Mouse (Mus musculus): ENCODE data around the gene Kctd6.

The Kctd6 gene

DNA sequence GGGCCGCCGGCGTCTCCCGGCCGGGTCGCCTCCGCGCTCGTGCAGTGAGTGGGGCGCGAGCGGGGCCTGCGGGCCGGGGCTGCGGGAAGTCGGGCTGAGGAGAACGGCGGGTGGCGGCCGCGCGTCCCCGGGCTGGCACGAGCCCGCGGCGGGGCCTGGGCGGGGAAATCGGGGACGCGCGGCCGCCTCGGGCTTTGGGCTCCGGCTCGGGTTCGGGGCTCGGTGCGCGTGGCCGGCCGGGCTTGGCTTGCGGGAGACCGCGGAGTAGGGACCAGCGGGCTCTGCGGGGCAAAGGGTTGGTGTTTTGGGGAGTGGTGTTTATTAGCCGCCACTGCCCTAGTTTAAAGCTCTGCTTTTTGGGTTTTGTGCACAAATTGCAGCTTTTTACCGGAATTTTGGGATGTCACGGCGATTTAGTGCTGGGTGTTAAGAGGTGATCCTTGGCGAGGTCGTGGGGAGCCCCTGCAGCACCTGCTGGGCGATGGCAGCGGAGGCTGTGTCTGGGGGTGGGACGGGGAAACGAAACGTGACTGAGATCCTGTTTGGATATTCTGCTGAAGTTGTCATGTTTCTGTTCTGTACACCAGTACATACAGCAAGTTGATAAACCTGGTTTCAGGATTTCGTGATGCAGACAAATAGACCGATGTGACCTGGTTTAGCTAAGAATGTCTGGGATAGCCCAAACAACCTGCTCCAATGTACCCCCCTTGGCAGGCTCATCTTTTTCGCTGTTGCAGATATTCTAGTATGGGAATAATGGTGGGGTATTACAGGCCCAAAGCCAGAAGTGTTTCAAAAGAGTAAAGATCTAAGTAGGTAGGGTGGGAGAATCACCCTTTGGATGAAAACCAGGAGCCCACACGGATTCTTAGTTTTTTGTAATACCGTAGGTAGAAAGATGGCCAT lies 613 bp downstream of the Kctd6 start:
- peak; percentile 25 for DNase-seq (ENCODE audit: low read depth, low spot score)

- DNase-seq (ENCODE audit: low read depth, low spot score): no peak
Observed at GRCm38 (mm10) chr14:8215208-8215778, 1.4 kb downstream of the Kctd6 start.

DNA sequence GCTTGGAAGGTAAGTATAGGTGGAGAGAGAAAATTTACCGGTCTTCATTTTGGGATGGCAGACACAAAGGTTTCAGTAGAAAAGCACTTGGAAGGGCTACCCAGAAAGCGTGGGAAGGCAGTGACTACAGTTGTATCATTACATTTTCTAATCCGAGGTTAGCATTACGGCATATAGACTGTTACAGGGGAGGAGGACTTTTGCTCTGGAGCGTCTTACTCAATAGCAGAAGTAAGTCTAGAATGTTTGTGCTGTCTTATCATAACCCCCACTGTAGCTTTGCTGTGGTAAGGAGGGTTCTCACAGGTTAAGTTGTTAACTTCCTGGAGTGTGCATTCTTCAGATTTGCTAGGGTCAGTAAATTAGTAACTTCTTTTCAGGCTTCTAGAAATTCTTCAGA lies 2.2 kb downstream of the Kctd6 start:
- no peak for DNase-seq (ENCODE audit: low read depth, low spot score)

DNA sequence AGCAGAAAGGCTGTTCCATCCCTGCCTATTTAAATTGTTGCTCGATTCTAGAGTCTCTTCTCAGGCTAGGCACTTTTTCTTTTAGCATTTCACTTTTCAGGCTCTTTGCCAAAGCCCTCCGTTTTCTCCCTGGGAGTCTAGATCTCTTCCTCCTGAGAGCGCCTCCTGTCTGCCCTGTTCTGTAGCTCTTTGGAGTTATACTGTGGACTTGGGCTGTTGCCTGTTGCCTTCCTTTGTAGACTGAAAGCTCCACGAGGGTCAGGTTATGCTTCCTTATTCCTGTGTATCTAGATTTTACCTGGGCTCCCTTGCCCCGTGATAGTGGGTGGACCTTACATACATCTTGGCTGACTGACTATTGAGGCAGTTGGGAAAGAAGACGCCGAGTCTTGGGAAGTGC lies 4.3 kb downstream of the Kctd6 start:
- DNase-seq (ENCODE audit: low read depth, low spot score): no peak

DNA sequence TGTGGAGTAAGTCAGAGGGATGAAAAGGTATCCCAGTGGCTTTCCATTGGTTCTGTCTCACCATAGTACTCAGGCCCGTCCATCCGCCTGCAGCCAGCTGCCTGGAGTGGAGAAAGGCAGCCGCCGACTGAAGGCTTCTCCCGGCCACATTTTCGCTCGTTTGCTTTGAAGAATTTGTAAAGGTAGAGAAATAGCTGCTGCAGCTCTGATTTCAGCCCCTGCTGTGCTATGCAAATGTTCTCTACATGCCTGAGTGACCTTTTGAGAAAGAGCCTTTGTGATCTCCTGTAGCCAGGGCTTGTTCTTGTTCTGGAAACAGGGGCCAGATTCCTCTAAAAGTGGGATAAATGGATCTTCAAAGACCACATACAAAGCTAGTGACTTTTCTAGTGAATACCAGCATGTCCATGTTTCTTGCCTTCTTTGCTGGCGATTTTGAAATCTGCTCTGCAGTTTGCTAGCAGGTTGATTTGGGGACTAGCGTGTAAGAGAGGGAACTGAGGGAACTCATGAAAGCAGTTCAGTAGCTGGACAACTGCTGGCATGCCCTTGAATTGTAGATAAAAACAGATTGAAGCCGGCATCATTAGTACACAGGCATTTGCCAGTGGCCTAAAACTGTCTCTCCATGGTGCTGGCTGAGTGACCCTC lies 4.9 kb downstream of the Kctd6 start:
- DNase-seq (ENCODE audit: low read depth, low spot score): no peak

- DNase-seq (ENCODE audit: low read depth, low spot score): no peak
Observed at GRCm38 (mm10) chr14:8219876-8220275, 5.9 kb downstream of the Kctd6 start.

GRCm38 (mm10) chr14:8220306-8220705 lies 6.4 kb downstream of the Kctd6 start:
- no peak for DNase-seq (ENCODE audit: low read depth, low spot score)

GRCm38 (mm10) chr14:8220912-8221311 lies 7.0 kb downstream of the Kctd6 start:
- no peak for DNase-seq (ENCODE audit: low read depth, low spot score)

- DNase-seq (ENCODE audit: low read depth, low spot score): no peak
Observed at GRCm38 (mm10) chr14:8222561-8222960, 8.6 kb downstream of the Kctd6 start.

DNA sequence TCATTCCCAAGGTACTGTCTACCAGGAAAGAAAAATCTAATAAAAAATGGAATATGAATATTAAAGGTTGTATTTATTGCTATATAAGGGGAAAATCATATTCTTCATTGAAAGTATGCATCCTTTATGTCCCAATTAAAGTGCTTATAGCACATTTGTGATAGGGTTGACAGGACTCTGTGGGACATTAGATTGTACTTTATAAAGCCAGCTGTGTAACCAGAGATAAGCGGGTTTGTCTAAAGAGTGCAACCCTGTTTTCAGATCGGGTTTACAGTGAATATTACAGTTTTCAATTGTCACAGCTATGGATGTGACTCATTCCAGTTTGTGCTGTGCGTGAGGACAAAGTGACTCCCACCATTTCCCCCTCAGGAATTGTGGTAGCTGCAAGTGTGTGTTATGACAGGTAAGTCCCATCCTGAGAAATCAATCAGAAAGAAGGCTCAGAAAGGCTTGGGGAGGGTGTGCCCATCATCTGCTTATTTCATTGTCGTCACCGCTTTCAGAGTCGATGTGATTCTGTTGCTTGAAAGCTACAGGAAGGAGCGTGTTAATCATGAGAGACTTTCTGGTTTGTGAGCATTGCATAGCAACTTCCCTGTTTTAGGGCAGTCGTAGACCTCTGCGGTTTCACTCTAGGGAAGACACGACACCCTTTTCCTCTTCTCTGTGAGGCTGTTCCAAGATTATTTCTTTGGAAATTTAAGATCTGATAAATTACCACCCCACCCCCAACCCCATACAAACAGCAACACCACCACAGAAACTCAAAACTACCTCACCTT lies 9.8 kb downstream of the Kctd6 start:
- no peak for DNase-seq (ENCODE audit: low read depth, low spot score)

- no peak for DNase-seq (ENCODE audit: low read depth, low spot score)
Observed at GRCm38 (mm10) chr14:8224805-8225204, 10.9 kb downstream of the Kctd6 start.

GRCm38 (mm10) chr14:8229367-8230019 lies 15.6 kb downstream of the Kctd6 start:
- no peak for DNase-seq (ENCODE audit: low read depth, low spot score)

DNA sequence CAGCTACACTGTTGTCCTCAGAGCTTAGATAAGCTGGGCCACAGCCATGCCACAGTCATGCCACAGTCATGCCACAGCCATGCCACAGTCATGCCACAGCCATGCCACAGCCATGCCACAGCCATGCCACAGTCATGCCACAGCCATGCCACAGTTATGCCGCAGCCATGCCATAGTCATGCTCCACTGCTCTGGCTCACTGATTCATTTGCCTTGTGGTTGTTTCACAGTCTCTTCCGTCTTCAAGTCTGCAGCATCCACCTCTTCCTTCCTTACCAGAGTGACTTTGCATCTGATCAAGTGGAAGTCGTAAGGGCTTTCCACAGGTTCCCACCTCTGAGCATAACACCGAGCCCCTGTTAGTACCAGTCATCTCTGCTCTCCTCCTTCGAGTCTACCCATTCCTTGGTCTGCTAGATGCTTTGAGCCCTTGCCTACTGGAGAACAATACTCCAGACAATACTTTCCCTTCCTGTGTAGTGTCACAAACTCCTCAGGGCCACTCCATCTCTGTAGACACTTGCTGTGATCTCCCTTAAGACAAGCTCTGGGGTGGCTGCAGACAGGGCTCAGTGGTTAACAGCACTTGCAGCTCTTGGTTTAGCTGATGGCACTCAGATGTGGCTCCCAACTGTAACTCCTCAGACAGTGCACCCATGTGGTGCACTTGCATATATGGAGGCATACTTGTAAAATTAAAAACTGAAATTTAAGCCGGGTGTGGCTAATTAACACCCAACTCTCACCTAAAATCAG lies 18.4 kb downstream of the Kctd6 start:
- no peak for DNase-seq (ENCODE audit: low read depth, low spot score)

GRCm38 (mm10) chr14:8233252-8233651 lies 19.3 kb downstream of the Kctd6 start:
- DNase-seq (ENCODE audit: low read depth, low spot score): no peak

DNA sequence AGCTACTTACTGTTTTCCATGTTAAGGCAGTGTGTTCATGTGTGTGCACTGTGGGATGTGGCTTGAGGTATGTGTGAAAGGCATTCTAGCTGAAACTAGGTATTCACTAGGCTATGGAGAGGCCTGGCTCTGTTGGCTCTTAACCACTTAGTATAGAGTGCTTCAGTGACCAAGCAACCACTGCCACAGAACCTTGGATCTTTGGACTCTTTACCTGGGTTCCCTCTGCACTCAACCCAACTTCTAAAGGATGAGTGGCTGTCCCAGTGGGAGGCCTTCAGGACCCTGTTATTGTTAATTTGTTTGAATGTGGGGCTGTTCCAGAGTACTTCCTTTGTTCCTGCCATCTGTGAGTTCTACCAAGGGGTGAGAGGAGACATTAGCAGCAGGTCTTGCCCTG lies 27.9 kb downstream of the Kctd6 start:
- DNase-seq (ENCODE audit: low read depth, low spot score): no peak

DNA sequence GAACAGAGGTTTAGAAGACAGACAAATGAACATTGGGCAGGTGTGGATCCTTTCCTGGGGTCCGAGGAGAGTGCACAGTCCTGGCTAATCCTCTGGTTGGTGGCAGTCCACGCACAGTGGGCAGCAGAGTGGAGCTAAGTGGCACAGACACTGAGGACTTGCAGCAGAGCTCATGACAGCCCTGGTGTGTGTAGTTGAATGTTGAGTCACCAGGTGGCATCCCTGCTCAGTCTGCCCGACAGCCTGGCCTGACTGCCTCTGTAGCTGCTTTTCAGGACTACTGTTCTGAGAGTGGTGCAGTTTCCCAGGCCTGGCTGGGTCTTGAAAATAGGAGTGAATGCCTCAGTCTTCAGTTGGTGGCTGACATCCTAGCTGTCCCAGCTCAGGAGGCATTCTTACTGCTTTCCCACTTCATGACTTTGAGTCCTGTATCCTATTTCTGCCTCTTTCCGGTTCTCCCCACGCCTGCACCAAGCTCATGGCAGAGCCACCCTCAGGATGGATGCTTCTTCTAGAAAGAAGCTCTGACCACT lies 28.5 kb downstream of the Kctd6 start:
- no peak for DNase-seq (ENCODE audit: low read depth, low spot score)

DNA sequence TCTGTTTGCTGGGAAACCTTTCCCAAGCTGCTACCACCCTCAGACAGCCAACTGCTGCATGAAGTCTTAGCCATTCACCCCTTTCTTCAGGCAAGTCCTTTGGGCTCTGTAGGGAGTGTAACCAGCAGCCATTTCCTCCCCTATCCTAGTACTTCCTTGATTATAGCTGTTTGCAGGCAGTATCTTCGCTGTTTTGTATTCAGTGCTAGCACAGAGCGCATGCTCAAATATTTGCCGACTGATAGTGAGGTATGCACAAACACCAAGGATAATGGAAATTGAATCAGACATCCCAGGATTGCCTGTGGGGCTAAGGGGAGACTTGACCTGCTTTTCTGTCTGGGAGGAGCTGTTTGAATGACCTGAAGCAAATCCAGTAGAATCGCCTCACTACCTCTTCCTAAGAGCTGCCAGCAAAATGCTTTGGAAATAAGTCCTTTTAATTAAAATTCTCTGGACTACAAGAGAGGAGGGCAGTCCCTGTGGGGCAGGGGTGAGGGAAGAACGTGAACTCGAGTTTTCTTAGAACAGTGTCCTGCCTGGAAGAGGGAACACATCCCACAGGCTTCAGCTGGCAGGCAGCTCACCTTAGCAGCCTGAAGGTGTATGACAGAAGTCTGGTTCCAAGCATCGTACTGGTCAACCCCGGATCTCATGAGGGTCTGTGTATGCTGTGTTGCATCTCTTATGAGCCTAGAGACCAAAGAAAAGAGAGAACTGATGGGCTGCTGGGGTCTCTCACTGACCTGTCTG lies 29.4 kb downstream of the Kctd6 start:
- DNase-seq (ENCODE audit: low read depth, low spot score): no peak

GRCm38 (mm10) chr14:8244211-8244611 lies 30.3 kb downstream of the Kctd6 start:
- no peak for DNase-seq (ENCODE audit: low read depth, low spot score)

DNA sequence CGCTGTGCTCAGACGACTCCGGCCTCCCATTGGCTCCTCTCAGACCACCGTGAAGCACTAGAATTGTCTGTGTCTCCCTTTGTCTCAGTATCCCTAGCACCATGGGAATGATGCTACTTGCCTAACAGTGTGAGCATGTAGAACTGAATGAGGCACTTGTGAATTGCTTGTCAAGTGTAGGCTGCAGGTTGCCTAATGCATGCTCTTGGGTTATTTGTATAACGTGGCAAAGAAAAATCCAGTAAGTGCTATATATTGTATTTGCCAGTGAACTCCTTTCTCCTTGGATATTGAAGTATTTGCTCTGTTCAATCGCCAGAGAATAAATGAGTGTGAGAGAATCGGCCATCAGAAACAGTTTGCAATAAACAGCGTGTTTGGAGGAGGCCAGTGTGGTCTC lies 32.9 kb downstream of the Kctd6 start:
- DNase-seq (ENCODE audit: low read depth, low spot score): no peak

GRCm38 (mm10) chr14:8249206-8249605 lies 35.3 kb downstream of the Kctd6 start:
- no peak for DNase-seq (ENCODE audit: low read depth, low spot score)
